Mouse (Mus musculus): ENCODE measurements around the gene Mfsd2b. TPM values are rescaled to one million over a fixed set of nuclear protein-coding genes. Genes with fewer than 3 reads are reported as not detected.

Gene Mfsd2b
- polyA plus RNA-seq (2017; shearing (Covaris generic)), result 0.45 TPM

GRCm38 (mm10) chr12:4874161-4874927, at the start of gene Mfsd2b:
TSS of gene Mfsd2b (minus strand) at chr12:4874359.

DNA sequence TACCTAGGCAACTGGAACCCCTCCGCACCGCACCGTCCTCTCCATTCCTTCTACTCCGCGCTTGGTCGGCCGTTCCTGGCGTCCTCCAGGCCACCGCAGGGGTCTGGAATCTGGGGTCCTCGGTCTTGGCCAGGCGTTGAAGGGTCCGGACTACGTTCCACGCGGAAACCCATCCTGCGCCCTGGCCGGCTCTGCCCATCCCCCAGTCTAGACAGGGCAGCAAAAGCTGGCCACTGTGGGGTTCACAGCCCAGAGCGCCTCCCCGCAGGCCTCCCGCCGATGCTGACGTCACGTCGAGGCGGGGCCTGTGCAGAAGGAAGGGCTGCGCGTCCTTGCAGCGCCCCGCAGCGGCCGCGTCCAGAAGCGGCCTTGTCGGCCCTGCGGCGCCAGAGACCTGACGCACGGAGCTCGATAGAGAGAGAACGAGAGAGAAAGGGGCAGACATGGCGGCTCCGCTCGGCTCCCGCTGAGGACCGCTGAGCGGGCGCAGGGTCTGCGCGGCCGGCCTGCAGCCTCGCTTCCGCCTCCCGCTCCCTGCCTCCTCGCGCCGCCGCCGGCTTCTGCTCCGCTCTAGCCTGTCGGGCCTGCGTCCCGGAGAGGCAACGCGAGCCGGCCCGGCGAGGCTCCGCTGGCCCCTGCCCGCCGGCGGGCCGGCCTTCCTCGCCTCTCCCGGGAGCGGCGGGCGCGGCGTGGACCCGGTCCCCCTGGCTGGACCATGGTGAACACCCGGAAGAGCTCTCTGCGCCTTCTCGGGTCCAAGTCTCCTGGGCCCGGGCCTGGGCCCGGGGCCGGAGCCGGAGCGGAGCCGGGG, 43.0 kb upstream of the Mfsd2b start, which contains the start of gene Atad2b:
TSS of gene Atad2b (plus strand) at position 360 of the 811 bp plus-strand sequence.

GRCm38 (mm10) chr12:4906951-4907906, 33.1 kb upstream of the Mfsd2b start, which contains the start of gene Ubxn2a:
TSS of gene Ubxn2a (minus strand) at chr12:4907705.

DNA sequence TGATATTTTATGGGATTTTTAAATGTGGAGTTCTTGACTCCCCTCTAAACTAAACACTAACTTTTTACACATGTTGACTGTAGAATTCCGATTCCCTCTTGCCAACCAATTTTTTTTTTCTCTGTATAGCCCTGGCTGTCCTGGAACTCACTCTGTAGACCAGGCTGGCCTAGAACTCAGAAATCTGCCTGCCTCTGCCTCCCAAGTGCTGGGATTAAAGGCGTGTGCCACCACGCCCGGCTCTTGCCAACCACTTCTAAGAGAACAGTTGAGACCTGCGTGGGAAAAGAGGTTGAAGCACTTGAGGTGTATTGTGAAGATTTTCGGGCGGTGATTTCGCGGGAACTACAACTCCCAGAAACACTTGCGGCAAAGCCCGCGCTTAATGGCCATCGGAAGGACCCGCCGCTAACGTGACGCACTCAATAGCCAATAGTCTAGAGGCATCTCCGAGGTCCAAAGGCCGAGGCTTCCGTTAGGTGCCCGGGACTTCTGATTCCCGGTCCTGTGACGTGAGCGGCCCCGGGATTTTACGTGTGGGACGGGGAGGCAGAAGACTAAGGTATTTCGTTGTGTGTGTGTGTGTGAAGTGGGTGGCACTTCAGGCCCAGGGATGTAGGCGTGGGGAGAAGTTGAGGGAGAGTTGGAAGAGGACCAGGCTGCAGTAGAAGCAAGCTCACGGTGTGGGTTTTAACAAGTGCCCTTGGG, 31.1 kb downstream of the Mfsd2b start, which contains the start of gene Wdcp:
TSS of gene Wdcp (plus strand) at position 414 of the 708 bp plus-strand sequence.

GRCm38 (mm10) chr12:4841392-4841887, 32.7 kb downstream of the Mfsd2b start, which contains the start of gene Fkbp1b:
TSS of gene Fkbp1b (minus strand) at chr12:4841591.

GRCm38 (mm10) chr12:4817361-4818101, 56.6 kb downstream of the Mfsd2b start, which contains the start of gene Sf3b6:
TSS of gene Sf3b6 (plus strand) at chr12:4817544.

Other genes starting within 250 kb of the Mfsd2b start
- not detected for gene Fam228a, start 135.9 kb downstream of the Mfsd2b start, polyA plus RNA-seq (2017; shearing (Covaris generic))
- not detected for gene Pfn4, start 105.3 kb downstream of the Mfsd2b start, polyA plus RNA-seq (2017; shearing (Covaris generic))
- not detected for gene Fam228b, start 105.1 kb downstream of the Mfsd2b start, polyA plus RNA-seq (2017; shearing (Covaris generic))
- 311 TPM for gene Sf3b6, start 56.8 kb downstream of the Mfsd2b start, polyA plus RNA-seq (2017; shearing (Covaris generic))
- gene Fkbp1b, start 32.8 kb downstream of the Mfsd2b start, polyA plus RNA-seq (2017; shearing (Covaris generic)), result not detected
- 7.3 TPM for gene Wdcp, start 31.1 kb downstream of the Mfsd2b start, polyA plus RNA-seq (2017; shearing (Covaris generic))
- 76.0 TPM for gene Ubxn2a, start 33.3 kb upstream of the Mfsd2b start, polyA plus RNA-seq (2017; shearing (Covaris generic))
- gene Atad2b, start 43.0 kb upstream of the Mfsd2b start, polyA plus RNA-seq (2017; shearing (Covaris generic)), result 59.5 TPM

Data from effector memory CD4-positive, alpha-beta T cell, adult 5 months (primary cell).